Mouse (Mus musculus): ENCODE measurements at regions not wholly inside any gene's neighbourhood (a gene's known extent, or its start where the extent isn't known, plus 50 kb on each side); places are given as distances from the start of the nearest gene placed in this dataset.

- no peak for TF ChIP-seq POLR2A (IDR thresholded peaks at IDR 0.05; ENCODE audit: borderline replicate concordance, insufficient read depth, low read length)
- no peak for TF ChIP-seq CTCF (IDR thresholded peaks at IDR 0.05; ENCODE audit: borderline replicate concordance, insufficient read depth, low read depth, low read length)
Measured at GRCm38 (mm10) chr8:103405787-103406186, 620.3 kb upstream of the Cdh11 start.
